Mouse (Mus musculus) forebrain, embryonic 12.5 days (tissue): ENCODE measurements around the gene Glod4. TPM values are rescaled to one million over a fixed set of nuclear protein-coding genes. Genes with fewer than 3 reads are reported as not detected.

Experiments
- ATAC-seq: fragments of 200-750 bp; cut with Nextera tagmentation; 2 replicates; pipeline ENCODE4 v1.8.0; 2017; ENCODE audit warnings: moderate TSS enrichment; ENCODE audit not compliant: low FRiP score
- H3K27ac ChIP-seq: fragments of 300-500 bp; sonication (generic); 2 replicates; pipeline ENCODE4 v1.5.1; 2016; ENCODE audit warnings: mild to moderate bottlenecking
- H3K27me3 ChIP-seq: fragments of 300-500 bp; sonication (generic); 2 replicates; pipeline ENCODE4 v1.6.1; 2016; ENCODE audit warnings: mild to moderate bottlenecking
- H3K36me3 ChIP-seq: fragments of 300-500 bp; sonication (generic); replicated peaks from 2 replicates; pipeline ENCODE4 v1.6.1; 2016; ENCODE audit warnings: mild to moderate bottlenecking
- H3K4me1 ChIP-seq: fragments of 300-500 bp; sonication (generic); 2 replicates; pipeline ENCODE4 v1.6.1; 2016
- H3K4me2 ChIP-seq: fragments of 300-500 bp; sonication (generic); 2 replicates; pipeline ENCODE4 v1.6.1; 2016; ENCODE audit warnings: mild to moderate bottlenecking, moderate library complexity
- H3K4me3 ChIP-seq: fragments of 300-500 bp; sonication (generic); replicated peaks from 2 replicates; pipeline ENCODE4 v1.5.1; 2016; ENCODE audit warnings: mild to moderate bottlenecking
- H3K9ac ChIP-seq: fragments of 300-500 bp; sonication (generic); 2 replicates; pipeline ENCODE4 v1.6.1; 2016; ENCODE audit warnings: mild to moderate bottlenecking
- H3K9me3 ChIP-seq: fragments of 300-500 bp; sonication (generic); 2 replicates; pipeline ENCODE4 v1.6.1; 2016
- WGBS: fragments of 180-500 bp; shearing (Covaris S2); methylation state at CpG from one replicate; pipeline ENCODE4 v1.1.7; 2016; 5-methylcytosine and 5-hydroxymethylcytosine counted together
- polyA plus RNA-seq: library from polyadenylated mRNA; unstranded; fragments of >200 nt; fragmentation: Nextera tagmentation; extraction: Ambion mirVana; gene quantifications from 2 replicates; pipeline ENCODE4 v1.2.1, GENCODE M21; 2016

Glod4 gene
- polyA plus RNA-seq, 1 experiment from 2014 or later = 125 TPM

GRCm38 (mm10) chr11:76255431-76256001, 12.0 kb upstream of the Glod4 start:
- Histone ChIP-seq H3K27ac (0 out of 2 replicates have a peak overlapping the region, but pooled peaks have one; percentile 32), H3K9ac (no peak overlapping the region)
- WGBS = 68% methylated on average over 4 of the region's 4 CpGs

GRCm38 (mm10) chr11:76253918-76254264, 10.4 kb upstream of the Glod4 start:
- no peaks in the 10 kb centered on the region for H3K9me3 ChIP-seq
- H3K27me3 ChIP-seq = no peaks in the 10 kb centered on the region
- peaks cover 33% of the 10 kb centered on the region for H3K36me3 ChIP-seq
- no peak overlapping the region; the same call in 1 of the 2 replicates for H3K4me2 ChIP-seq
- H3K4me3 ChIP-seq = no peak overlapping the region
- ATAC-seq = no peak
- 86% methylated on average over 4 of the region's 4 CpGs for WGBS
- H3K4me1 ChIP-seq = peaks cover 12% of the 10 kb centered on the region; the same call in 1 of the 2 replicates
- H3K27ac ChIP-seq = 0 out of 2 replicates have a peak overlapping the region, but pooled peaks have one; percentile 25
- no peak overlapping the region for H3K9ac ChIP-seq

More at GRCm38 (mm10) chr11:76255431-76256001, 12.0 kb upstream of the Glod4 start:
- peaks cover 26% of the 10 kb centered on the region for H3K4me1 ChIP-seq
- H3K27me3 ChIP-seq = no peaks in the 10 kb centered on the region
- H3K36me3 ChIP-seq = peaks cover 17% of the 10 kb centered on the region
- H3K9me3 ChIP-seq = no peaks in the 10 kb centered on the region
- no peak overlapping the region for H3K4me2 ChIP-seq
- no peak overlapping the region for H3K4me3 ChIP-seq
- ATAC-seq = no peak

GRCm38 (mm10) chr11:76253145-76253917, 9.8 kb upstream of the Glod4 start:
- ATAC-seq = peak; percentile 87
- Histone ChIP-seq H3K36me3 (peaks cover 39% of the 10 kb centered on the region), H3K9ac (no peak overlapping the region), H3K9me3 (no peaks in the 10 kb centered on the region), H3K4me2 (no peak overlapping the region), H3K4me3 (no peak overlapping the region), H3K27me3 (no peaks in the 10 kb centered on the region), H3K4me1 (peaks cover 12% of the 10 kb centered on the region; the same call in 1 of the 2 replicates), H3K27ac (no peak overlapping the region)
- WGBS = 60% methylated on average over 5 of the region's 5 CpGs

- Histone ChIP-seq H3K4me2 (no peak overlapping the region), H3K9ac (no peak overlapping the region), H3K27ac (no peak overlapping the region), H3K36me3 (peaks cover 31% of the 10 kb centered on the region), H3K4me3 (no peak overlapping the region), H3K4me1 (peaks cover 12% of the 10 kb centered on the region; the same call in 1 of the 2 replicates), H3K27me3 (no peaks in the 10 kb centered on the region), H3K9me3 (no peaks in the 10 kb centered on the region)
- WGBS = 65% methylated on average over 3 of the region's 3 CpGs
- no peak for ATAC-seq
Measured at GRCm38 (mm10) chr11:76252036-76252435, 8.5 kb upstream of the Glod4 start.

GRCm38 (mm10) chr11:76247239-76247638, 3.7 kb upstream of the Glod4 start:
- H3K4me3 ChIP-seq = no peak overlapping the region
- no peak for ATAC-seq
- H3K27ac ChIP-seq = no peak overlapping the region
- peaks cover 32% of the 10 kb centered on the region for H3K36me3 ChIP-seq
- WGBS = 53% methylated on average over 2 of the region's 2 CpGs
- no peaks in the 10 kb centered on the region for H3K27me3 ChIP-seq
- no peak overlapping the region for H3K4me2 ChIP-seq
- no peaks in the 10 kb centered on the region for H3K9me3 ChIP-seq
- H3K9ac ChIP-seq = no peak overlapping the region
- peaks cover 18% of the 10 kb centered on the region for H3K4me1 ChIP-seq

- ATAC-seq = no peak
Measured at GRCm38 (mm10) chr11:76246439-76246838, 2.9 kb upstream of the Glod4 start.

GRCm38 (mm10) chr11:76243811-76244546, 454 bp upstream of the Glod4 start:
- peaks cover 23% of the 10 kb centered on the region for H3K36me3 ChIP-seq
- WGBS = 3% methylated on average over 34 of the region's 34 CpGs
- H3K27ac ChIP-seq = peak overlapping the region; percentile 72; the same call in 1 of the 2 replicates
- peak overlapping the region; percentile 88 for H3K4me2 ChIP-seq
- peak overlapping the region; percentile 73 for H3K4me3 ChIP-seq
- no peaks in the 10 kb centered on the region for H3K9me3 ChIP-seq
- peak overlapping the region; percentile 76 for H3K9ac ChIP-seq
- H3K4me1 ChIP-seq = peaks cover 21% of the 10 kb centered on the region
- no peaks in the 10 kb centered on the region for H3K27me3 ChIP-seq
- no peak; the same call in 1 of the 2 replicates for ATAC-seq

More at GRCm38 (mm10) chr11:76246439-76246838, 2.9 kb upstream of the Glod4 start:
- no peaks in the 10 kb centered on the region for H3K9me3 ChIP-seq
- no peak overlapping the region for H3K4me3 ChIP-seq
- no peak overlapping the region for H3K27ac ChIP-seq
- peaks cover 32% of the 10 kb centered on the region for H3K36me3 ChIP-seq
- no peaks in the 10 kb centered on the region for H3K27me3 ChIP-seq
- H3K4me2 ChIP-seq = no peak overlapping the region
- H3K4me1 ChIP-seq = peaks cover 19% of the 10 kb centered on the region
- H3K9ac ChIP-seq = no peak overlapping the region

- Histone ChIP-seq H3K36me3 (peaks cover 31% of the 10 kb centered on the region), H3K27ac (no peak overlapping the region), H3K27me3 (no peaks in the 10 kb centered on the region), H3K4me2 (no peak overlapping the region), H3K4me1 (peaks cover 18% of the 10 kb centered on the region), H3K9ac (no peak overlapping the region), H3K9me3 (no peaks in the 10 kb centered on the region), H3K4me3 (no peak overlapping the region)
- ATAC-seq = no peak
- 96% methylated on average over 2 of the region's 2 CpGs for WGBS
Measured at GRCm38 (mm10) chr11:76239750-76240149, 3.8 kb downstream of the Glod4 start.

- Histone ChIP-seq H3K9ac (no peak overlapping the region), H3K4me1 (no peaks in the 10 kb centered on the region; the same call in 1 of the 2 replicates), H3K36me3 (peaks cover 62% of the 10 kb centered on the region), H3K27me3 (no peaks in the 10 kb centered on the region), H3K4me3 (no peak overlapping the region), H3K9me3 (no peaks in the 10 kb centered on the region), H3K27ac (no peak overlapping the region), H3K4me2 (no peak overlapping the region)
- no peak for ATAC-seq
- 95% methylated on average over 3 of the region's 3 CpGs for WGBS
Measured at GRCm38 (mm10) chr11:76236136-76236535, 7.4 kb downstream of the Glod4 start.

GRCm38 (mm10) chr11:76225051-76225450, 18.5 kb downstream of the Glod4 start:
- no peak overlapping the region for H3K27ac ChIP-seq
- no peaks in the 10 kb centered on the region for H3K9me3 ChIP-seq
- H3K4me1 ChIP-seq = no peaks in the 10 kb centered on the region
- H3K9ac ChIP-seq = no peak overlapping the region
- no peak overlapping the region for H3K4me3 ChIP-seq
- no peak for ATAC-seq
- no peaks in the 10 kb centered on the region for H3K27me3 ChIP-seq
- no peak overlapping the region for H3K4me2 ChIP-seq
- H3K36me3 ChIP-seq = peaks cover 31% of the 10 kb centered on the region

- no peak overlapping the region for H3K4me3 ChIP-seq
- H3K27me3 ChIP-seq = no peaks in the 10 kb centered on the region
- H3K9ac ChIP-seq = no peak overlapping the region
- ATAC-seq = no peak
- peaks cover 31% of the 10 kb centered on the region for H3K36me3 ChIP-seq
- H3K9me3 ChIP-seq = no peaks in the 10 kb centered on the region
- H3K4me2 ChIP-seq = no peak overlapping the region
- no peaks in the 10 kb centered on the region for H3K4me1 ChIP-seq
- 95% methylated on average over 5 of the region's 5 CpGs for WGBS
- H3K27ac ChIP-seq = no peak overlapping the region
Measured at GRCm38 (mm10) chr11:76224631-76225030, 18.9 kb downstream of the Glod4 start.

- ATAC-seq = peak; percentile 97
- peak within 1 kb of the TSS; percentile 91 for H3K9ac ChIP-seq
- H3K27ac ChIP-seq = peak within 1 kb of the TSS; percentile 89
- H3K4me3 ChIP-seq = peak within 1 kb of the TSS; percentile 67
- no peaks in the 10 kb centered on the region for H3K27me3 ChIP-seq
- H3K4me1 ChIP-seq = peaks cover 15% of the 10 kb centered on the region
- under 1% methylated on average over 35 of the region's 35 CpGs for WGBS
- peak within 1 kb of the TSS; percentile 73 for H3K4me2 ChIP-seq
- no peaks in the 10 kb centered on the region for H3K9me3 ChIP-seq
- H3K36me3 ChIP-seq = peaks cover 26% of the 10 kb centered on the region
Measured at GRCm38 (mm10) chr11:76217390-76217800, 26.1 kb downstream of the Glod4 start, which contains the start of the genes Dbil5 and Gemin4. TSS of gene Dbil5 (plus strand) at chr11:76217608. TSS of gene Gemin4 (minus strand) at chr11:76217664.
